Mouse (Mus musculus) embryo, embryonic 10 days (tissue): ENCODE measurements around the gene Atp11c.

Source experiments
- DNase-seq: peaks from one replicate; pipeline ENCODE4 v3.0.0-alpha.2; 2015; ENCODE audit warnings: low spot score

Gene Atp11c

GRCm38 (mm10) chrX:60386852-60387251 is 205.6 kb downstream of the Atp11c start:
- DNase-seq: no peak

GRCm38 (mm10) chrX:60381711-60382110 is 210.8 kb downstream of the Atp11c start:
- no peak for DNase-seq

DNA sequence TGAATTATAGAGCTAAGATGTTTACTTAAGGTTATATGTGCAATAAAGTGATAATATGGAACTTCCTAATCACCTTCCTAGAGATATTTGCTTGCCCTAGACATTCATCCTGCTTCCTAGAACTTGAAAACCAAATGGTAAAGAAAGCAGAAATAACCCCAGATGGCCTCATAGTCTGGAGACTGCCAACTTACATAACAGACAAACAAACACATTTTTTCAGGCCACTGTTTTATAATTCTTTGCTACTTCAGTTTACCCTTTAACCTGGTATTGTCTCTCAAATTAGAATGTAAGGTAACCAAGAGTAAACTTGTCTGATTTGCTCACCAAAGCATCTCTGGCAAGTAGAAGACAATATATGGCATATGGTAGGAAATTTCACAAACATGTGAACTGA is 212.1 kb downstream of the Atp11c start:
- no peak for DNase-seq

- DNase-seq: no peak
Measured at GRCm38 (mm10) chrX:60348741-60349140, 243.8 kb downstream of the Atp11c start.

GRCm38 (mm10) chrX:60345447-60345846 is 247.1 kb downstream of the Atp11c start:
- no peak for DNase-seq

DNA sequence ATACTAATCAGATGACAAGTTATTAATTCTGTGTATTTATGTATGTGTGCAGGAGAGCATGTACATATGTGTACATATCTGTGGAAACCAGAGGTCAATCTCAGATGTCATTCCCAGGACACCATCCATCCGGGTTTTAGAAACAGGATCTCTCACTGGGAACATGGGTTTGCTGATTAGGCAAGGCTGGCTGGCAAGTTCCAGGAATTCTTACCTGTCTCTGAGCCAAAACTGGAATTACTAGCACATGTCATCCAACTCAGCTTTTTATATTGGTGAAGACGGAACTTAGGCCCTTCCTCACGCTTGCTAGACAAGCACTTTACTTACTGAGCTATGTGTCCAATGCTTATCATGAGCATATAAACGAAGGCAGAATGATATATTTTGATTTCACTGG is 247.5 kb downstream of the Atp11c start:
- DNase-seq: no peak

- DNase-seq: no peak
Measured at GRCm38 (mm10) chrX:60329735-60330134, 262.8 kb downstream of the Atp11c start.

GRCm38 (mm10) chrX:60321321-60321720 is 271.2 kb downstream of the Atp11c start:
- no peak for DNase-seq

DNA sequence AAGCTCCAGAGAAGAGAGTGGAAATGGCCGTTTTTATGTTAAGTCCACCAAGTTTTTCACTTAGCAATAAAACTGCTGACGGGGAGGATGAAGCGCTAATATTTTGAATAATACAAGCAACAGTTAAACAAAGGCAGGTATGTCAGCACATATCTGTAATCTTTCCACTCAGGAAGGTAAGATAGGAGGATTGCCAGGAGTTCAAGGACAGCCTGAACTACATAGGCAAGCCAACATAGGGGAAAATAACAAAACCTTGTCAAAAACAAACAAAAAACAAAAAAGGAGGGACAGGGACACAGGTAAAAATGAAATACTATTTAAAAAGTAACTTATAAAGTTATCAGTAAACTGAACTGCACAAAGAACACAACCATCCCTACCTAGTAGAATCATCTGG is 274.8 kb downstream of the Atp11c start:
- DNase-seq: no peak

DNA sequence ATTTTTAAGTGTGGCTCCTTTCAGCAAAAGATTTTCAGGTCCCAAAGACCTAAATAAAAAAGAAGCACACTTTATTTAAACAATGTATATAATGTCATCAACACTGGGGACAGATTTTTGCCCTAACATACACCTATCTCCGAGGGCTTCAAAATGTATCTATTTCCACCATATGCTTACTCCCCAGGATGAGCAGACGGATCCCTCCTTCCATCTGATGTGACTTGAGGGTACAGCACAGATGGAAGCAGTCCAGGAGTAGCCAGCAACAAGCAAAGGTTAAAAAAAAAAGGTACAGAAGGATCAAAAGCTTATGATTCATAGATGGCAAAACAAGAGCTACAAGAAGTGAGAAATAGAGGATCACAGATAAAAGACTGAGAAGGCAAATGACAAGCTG is 300.2 kb downstream of the Atp11c start:
- no peak for DNase-seq

DNA sequence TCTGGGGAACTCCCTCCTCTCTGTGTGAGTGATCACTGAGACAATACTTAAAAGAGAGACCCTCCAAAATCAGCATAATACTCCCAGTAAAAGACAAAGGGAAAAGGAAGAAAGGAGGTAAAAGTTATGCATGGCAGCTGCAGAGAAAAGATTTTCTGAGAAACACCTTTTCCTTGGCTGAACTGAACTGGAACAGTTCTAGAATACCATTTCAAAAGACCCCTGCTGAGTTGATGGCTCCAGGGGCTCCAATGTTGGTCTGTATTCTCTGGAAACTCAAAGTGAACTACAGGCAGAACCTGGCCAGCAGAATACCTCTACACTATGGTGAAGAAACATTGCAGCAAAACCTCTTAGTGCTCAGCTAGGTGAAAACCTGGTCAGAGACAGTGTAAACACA is 337.2 kb downstream of the Atp11c start:
- DNase-seq: no peak

DNA sequence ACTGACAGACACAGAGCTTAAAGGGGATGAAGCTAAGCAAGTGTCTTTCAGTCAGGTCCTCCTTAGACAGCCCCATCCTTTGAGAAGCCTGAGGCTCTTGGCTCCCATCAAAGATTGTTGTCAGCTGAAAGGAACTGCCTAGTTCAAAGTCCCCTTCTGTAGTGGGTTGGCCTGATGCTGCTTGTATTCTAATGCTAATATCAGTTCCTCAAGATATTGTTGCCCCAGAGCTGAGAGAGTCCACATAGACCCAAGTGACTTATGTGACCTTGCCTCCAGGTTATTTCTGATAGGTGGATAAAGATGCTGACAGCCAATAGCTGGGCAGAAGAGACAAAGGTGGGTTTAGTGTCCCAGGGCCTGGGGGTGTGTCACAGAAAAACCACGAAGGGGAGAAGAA is 404.8 kb downstream of the Atp11c start:
- DNase-seq: no peak

DNA sequence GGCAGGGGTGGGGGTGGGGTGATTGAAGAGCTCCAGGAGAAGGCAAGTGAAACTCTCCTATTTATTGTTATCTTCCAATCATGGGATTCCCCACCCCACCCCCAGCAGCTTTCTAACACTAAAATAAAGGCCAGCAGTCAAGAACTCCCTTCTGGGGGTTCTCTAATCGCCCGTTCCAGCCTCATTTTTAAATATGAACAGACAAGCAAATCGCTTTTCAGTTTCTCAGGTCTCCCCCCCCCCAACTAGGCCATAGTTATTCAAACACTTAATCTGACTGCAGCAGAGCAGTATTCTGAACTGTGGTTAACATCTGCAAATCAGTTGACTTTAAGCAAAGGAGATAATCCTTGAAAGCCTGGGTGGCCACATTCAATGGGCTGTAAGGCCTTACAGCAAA is 409.9 kb downstream of the Atp11c start:
- DNase-seq: no peak

GRCm38 (mm10) chrX:60178744-60179458 is 413.6 kb downstream of the Atp11c start, which contains the start of gene Mcf2:
Gene Mcf2, minus strand, starts transcription at chrX:60179089.
- peak; percentile 39 for DNase-seq

DNA sequence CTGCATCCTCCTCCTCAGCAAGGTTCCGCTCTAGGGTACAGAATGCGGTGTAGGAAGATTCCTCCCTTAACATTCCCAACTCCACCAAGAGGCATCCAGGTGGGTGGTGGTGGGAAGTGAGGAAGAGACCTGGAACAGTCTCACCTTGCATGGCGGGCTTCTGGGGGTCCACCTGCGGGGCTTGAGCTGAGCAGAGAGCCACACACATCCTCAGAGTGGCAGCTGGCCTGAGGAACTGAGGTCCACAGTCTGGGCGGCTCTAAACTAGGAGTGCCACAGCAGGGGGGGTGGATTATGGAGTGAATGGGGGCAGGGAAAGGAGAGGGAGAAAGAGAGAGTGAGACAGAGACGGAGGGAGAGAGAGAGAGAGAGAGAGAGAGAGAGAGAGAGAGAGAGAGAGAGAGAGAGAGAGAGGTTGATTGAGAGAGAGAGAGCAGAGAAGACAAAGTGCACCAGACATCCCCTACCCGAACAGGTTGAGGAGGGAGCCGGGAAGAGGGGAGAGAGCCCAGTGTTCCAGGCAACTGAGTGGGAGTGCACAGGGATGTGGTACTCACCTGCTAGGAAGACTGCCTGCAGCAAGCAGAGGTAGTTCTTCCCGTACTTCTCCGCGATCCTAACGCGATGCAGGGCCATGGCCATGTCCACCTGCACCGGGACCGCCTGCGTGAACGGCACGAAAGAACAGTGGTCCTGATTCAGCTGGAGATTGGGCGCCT is 414.3 kb downstream of the Atp11c start:
- peak; percentile 35 for DNase-seq
